Mouse (Mus musculus) MEL (cell line): Measurements from ENCODE around the gene Tmcc3.

Source experiments
- JUND ChIP-seq: IDR thresholded peaks from 2 replicates; pipeline ENCODE4 v1.6.1; 2011; ENCODE audit warnings: low read depth, mild to moderate bottlenecking, improper control_type of control experiment, low read length
- POLR2A ChIP-seq, 2 experiments: IDR thresholded peaks; 2 replicates each; pipeline ENCODE4 v1.6.1; 2011 to 2012; ENCODE audit warnings: low read length in 2 of 2, mild to moderate bottlenecking in 2 of 2, control low read depth in 1 of 2, improper control_type of control experiment in 1 of 2, low read depth in 1 of 2, moderate library complexity in 1 of 2; ENCODE audit not compliant: control insufficient read depth in 1 of 2, insufficient read depth in 1 of 2, poor library complexity in 1 of 2
- ZC3H11A ChIP-seq: IDR thresholded peaks from 2 replicates; pipeline ENCODE4 v1.6.1; 2012; ENCODE audit warnings: low read depth, mild to moderate bottlenecking, inconsistent platforms, low read length, improper control_type of control experiment

DNA sequence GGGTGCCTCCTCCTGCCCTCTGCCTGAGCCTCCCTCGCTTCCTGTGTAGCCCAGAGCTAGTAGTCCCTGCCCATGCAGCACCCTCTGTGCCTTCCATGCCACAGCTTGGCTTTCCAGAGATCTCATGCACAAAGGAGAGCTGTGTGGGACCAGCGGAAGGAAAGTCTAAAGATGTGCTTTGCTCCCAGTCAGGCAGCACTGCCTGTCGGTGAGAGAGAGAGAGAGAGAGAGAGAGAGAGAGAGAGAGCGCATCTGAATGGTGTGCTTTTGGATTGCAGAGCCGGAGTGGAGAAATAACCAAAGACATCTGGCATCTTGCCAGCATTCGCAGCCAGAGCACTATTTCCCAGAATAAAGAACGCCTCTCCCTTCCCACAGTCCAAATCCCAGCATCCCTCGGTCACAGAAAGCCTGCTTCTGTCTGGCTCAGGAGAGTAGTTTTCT is 182.7 kb downstream of the Tmcc3 start:
- TF ChIP-seq POLR2A (IDR thresholded peaks at IDR 0.05; ENCODE audit: control insufficient read depth in 1 of 2, insufficient read depth in 1 of 2, low read depth in 1 of 2, low read length in 2 of 2, poor library complexity in 1 of 2), result no peak
- no peak for TF ChIP-seq ZC3H11A
- no peak for TF ChIP-seq JUND
